Mouse (Mus musculus) G1E (cell line): ENCODE measurements at regions not wholly inside any gene's neighbourhood (a gene's known extent, or its start where the extent isn't known, plus 50 kb on each side); places are given as distances from the start of the nearest gene placed in this dataset.

Experiments used
- ATAC-seq: 2 replicates; pipeline ENCODE4 v1.8.0; 2016; ENCODE audit warnings: mild to moderate bottlenecking; ENCODE audit not compliant: insufficient number of reproducible peaks, poor library complexity, low FRiP score, severe bottlenecking; ENCODE audit errors: extremely low read depth
- DNase-seq: peaks from one replicate; pipeline ENCODE4 v3.0.0; 2012; ENCODE audit warnings: low spot score
- H3K27me3 ChIP-seq: 2 replicates; pipeline ENCODE4 v1.6.1; 2012; ENCODE audit warnings: mild to moderate bottlenecking, low read length, inconsistent platforms; ENCODE audit not compliant: insufficient read depth
- H3K36me3 ChIP-seq: replicated peaks from 2 replicates; pipeline ENCODE3; 2012; ENCODE audit warnings: mild to moderate bottlenecking, inconsistent platforms
- H3K4me1 ChIP-seq: 2 replicates; pipeline ENCODE4 v1.6.1; 2012; ENCODE audit warnings: low read depth, low read length, inconsistent platforms, mixed read lengths; ENCODE audit not compliant: insufficient read depth
- H3K4me3 ChIP-seq: 2 replicates; pipeline ENCODE4 v1.5.1; 2012; ENCODE audit warnings: low read depth, mild to moderate bottlenecking, inconsistent platforms, low read length, moderate library complexity, mixed read lengths
- H3K9me3 ChIP-seq: replicated peaks from 2 replicates; pipeline ENCODE4 v1.6.1; 2012; ENCODE audit warnings: inconsistent platforms
- CTCF ChIP-seq: IDR thresholded peaks from 2 replicates; pipeline ENCODE4 v1.5.1; 2012; ENCODE audit warnings: low read depth, low read length, inconsistent platforms, mixed read lengths
- GATA1 ChIP-seq: IDR thresholded peaks from 2 replicates; pipeline ENCODE4 v1.6.1; 2012; ENCODE audit warnings: borderline replicate concordance, low read length, inconsistent platforms, mixed read lengths
- GATA2 ChIP-seq: IDR thresholded peaks from 2 replicates; pipeline ENCODE4 v1.6.1; 2012; ENCODE audit warnings: low read depth, low read length, inconsistent platforms, borderline replicate concordance
- POLR2AphosphoS5 ChIP-seq: IDR thresholded peaks from 2 replicates; pipeline ENCODE4 v1.6.1; 2012; ENCODE audit warnings: low read depth, low read length, inconsistent platforms; ENCODE audit not compliant: insufficient replicate concordance
- TAL1 ChIP-seq: conservative IDR thresholded peaks from 2 replicates; pipeline ENCODE4 v1.6.1; 2012; ENCODE audit warnings: low read depth, low read length, inconsistent platforms, mixed read lengths

GRCm38 (mm10) chr5:43361026-43361425 lies 128.1 kb downstream of the Cpeb2 start:
- Histone ChIP-seq H3K36me3 (no peaks in the 10 kb centered on the region), H3K9me3 (no peaks in the 10 kb centered on the region), H3K4me1 (peaks cover 23% of the 10 kb centered on the region), H3K4me3 (no peak overlapping the region), H3K27me3 (0 out of 2 replicates have a peak, but pooled peaks cover 4% of the 10 kb centered on the region)
- DNase-seq (no peak), ATAC-seq (no peak)
- TF ChIP-seq POLR2AphosphoS5 (no peak), GATA1 (no peak), TAL1 (no peak), GATA2 (no peak), CTCF (no peak)

DNA sequence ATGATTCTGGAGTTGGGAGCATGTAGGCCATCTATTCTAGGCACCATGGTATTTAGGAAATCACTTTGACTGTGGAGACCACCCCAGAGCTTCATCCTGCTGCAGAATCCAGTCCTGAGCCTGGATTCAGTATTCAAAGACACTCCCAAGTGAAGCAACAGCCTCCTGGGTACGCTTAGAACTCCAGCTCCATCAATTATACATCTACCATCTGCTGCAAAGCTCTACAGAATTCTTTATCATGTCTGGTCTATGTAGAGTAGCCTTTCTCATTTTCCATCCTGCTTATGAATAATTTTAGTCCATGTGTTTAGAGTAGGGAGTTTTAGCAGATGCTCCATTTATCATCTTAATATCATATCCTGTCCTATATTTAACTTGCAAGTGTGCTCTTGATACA lies 139.4 kb downstream of the Cpeb2 start:
- no peak for DNase-seq
- H3K36me3 ChIP-seq, result no peaks in the 10 kb centered on the region

DNA sequence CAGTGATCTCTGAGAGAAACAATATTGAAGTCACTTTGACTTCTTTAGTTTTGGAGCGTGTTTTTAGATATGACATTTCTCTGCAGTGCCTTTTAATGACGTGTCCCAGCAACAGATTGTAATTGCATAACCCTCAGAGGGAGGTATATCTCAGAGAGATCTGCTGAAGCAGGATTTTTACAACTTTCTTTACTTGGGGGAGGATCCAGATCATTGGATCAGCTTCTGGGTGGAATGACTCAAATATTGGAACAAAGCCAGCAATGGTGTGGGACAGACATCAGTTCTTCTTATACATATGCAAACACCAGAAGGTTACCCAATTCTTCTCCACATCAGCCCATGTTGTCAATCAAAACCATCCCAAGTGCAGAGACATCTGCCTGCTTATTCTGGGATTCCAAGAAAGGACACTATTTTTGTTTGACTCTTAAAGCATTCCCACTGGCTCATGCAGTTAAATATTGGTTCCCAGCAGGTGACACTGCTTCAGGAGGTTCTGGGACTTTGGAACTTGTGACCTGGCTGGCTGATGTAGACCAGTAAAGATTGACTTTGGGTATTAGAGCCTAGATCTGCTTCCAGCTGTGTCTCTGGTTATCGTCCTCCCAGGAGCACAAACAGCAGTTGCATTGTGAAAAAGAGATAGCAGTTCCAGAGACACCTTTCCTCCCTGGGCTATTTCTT lies 130.5 kb upstream of the C1qtnf7 start:
- no peak for DNase-seq
- Histone ChIP-seq H3K4me3 (no peak overlapping the region), H3K4me1 (no peaks in the 10 kb centered on the region), H3K9me3 (no peaks in the 10 kb centered on the region), H3K27me3 (peaks cover 5% of the 10 kb centered on the region; the same call in 1 of the 2 replicates), H3K36me3 (no peaks in the 10 kb centered on the region)
- no peak for ATAC-seq
- TF ChIP-seq CTCF (no peak), POLR2AphosphoS5 (no peak), GATA2 (no peak), TAL1 (no peak), GATA1 (no peak)

More for the DNA sequence above, 139.4 kb downstream of the Cpeb2 start:
- TF ChIP-seq CTCF (no peak), TAL1 (no peak), GATA2 (no peak), GATA1 (no peak)
- Histone ChIP-seq H3K4me1 (no peaks in the 10 kb centered on the region), H3K27me3 (no peaks in the 10 kb centered on the region), H3K9me3 (no peaks in the 10 kb centered on the region), H3K4me3 (no peak overlapping the region)
- no peak for ATAC-seq

DNA sequence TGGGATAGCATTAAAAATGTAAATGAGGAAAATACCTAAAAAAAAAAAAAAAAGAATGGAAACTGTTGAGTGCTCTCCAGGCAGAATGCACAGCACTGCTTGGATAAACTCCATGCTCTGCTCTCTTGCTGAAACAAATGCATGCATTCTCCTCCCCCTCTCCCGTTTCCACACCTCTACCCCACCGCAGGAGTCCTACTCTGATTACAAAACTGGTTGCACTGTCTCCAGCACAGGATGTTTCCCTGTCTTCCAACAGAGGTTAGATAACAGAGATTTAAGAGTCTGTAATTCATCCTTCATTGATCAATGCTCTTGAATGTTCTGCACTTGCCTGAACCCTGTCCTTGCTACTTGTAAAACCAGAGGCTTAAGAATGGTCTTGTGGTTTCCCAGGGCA lies 124.3 kb upstream of the C1qtnf7 start:
- H3K27me3 ChIP-seq, result peaks cover 2% of the 10 kb centered on the region; the same call in 1 of the 2 replicates
- no peaks in the 10 kb centered on the region for H3K4me1 ChIP-seq
- H3K4me3 ChIP-seq, result no peak overlapping the region
- H3K9me3 ChIP-seq, result no peaks in the 10 kb centered on the region
- no peaks in the 10 kb centered on the region for H3K36me3 ChIP-seq
- no peak for DNase-seq
- TF ChIP-seq TAL1 (no peak), GATA2 (no peak), CTCF (no peak), GATA1 (no peak), POLR2AphosphoS5 (no peak)
- no peak for ATAC-seq

DNA sequence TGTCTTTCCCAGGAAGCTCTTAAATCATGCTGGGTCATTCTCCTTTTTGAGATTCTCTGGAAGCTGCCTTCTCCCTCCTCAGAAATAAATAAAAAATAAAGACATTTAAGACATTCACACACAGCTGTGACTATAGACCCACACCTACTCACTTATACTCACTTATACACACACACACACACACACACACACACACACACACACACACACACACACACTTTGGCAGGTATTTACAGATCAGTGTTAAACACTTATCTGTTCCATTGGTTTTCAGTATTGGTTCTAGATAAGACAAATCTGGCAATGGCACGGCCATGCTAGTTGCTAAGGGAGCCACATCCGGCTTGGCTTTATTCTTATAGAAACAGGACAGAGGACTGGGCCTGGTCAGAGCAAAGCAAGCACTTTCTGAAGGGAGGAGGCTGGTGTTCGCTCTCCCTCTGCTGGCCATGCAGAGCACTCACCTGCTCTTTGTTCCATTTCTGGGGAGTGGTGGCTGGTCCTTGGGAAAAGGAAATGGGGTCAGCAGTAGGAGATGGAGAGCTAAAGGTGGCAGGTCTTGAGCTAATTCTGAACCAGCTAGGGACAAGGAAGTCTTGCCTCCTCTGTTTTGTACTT lies 123.8 kb upstream of the C1qtnf7 start:
- H3K9me3 ChIP-seq, result no peaks in the 10 kb centered on the region
- H3K27me3 ChIP-seq, result peaks cover 2% of the 10 kb centered on the region; the same call in 1 of the 2 replicates
- H3K36me3 ChIP-seq, result no peaks in the 10 kb centered on the region
- peak; percentile 34; the same call in 1 of the 2 replicates for ATAC-seq
- no peak for DNase-seq
- H3K4me1 ChIP-seq, result no peaks in the 10 kb centered on the region
- H3K4me3 ChIP-seq, result no peak overlapping the region
- TF ChIP-seq CTCF (0 out of 2 replicates have a peak, but pooled peaks have one; percentile 19), TAL1 (no peak)

DNA sequence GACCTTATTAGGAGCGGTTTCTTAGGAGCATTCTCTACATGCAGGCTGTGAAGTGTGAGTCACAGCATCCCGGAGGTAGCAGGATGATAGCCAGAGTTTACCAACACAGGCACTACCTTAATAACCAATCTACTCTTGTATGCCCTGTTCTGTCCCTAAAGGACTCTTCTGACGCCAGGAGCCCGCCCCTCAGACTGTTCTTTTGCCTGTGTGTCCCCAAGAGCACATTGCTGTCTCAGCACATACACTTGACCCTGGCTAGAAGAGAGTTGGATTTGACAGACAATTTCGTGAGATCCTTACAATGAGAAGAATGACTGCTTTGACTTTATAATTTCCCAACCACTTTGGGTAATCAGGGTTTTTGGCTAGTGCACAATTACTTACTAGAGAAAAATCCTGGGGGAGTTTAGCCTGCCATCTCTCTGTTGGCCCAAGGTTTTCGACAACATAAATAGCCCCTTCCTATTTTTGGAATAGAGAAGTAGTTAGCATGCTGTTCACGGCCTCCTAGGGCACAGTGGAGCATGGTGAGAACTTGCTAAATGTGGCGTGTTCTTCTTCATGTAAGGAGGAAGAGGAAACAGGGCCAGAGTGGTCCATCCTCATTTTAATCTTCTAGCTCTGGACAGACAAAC lies 122.3 kb upstream of the C1qtnf7 start:
- no peak for DNase-seq

GRCm38 (mm10) chr5:43417259-43417658 lies 98.1 kb upstream of the C1qtnf7 start:
- TF ChIP-seq GATA2, result no peak
- no peak for TF ChIP-seq POLR2AphosphoS5
- no peak for TF ChIP-seq CTCF
- no peak for TF ChIP-seq TAL1
- TF ChIP-seq GATA1, result no peak
- Histone ChIP-seq H3K9me3 (no peaks in the 10 kb centered on the region), H3K36me3 (no peaks in the 10 kb centered on the region), H3K4me3 (no peak overlapping the region), H3K4me1 (no peaks in the 10 kb centered on the region), H3K27me3 (no peaks in the 10 kb centered on the region; the same call in 1 of the 2 replicates)
- ATAC-seq, result no peak
- DNase-seq, result no peak

More for the DNA sequence above, 122.3 kb upstream of the C1qtnf7 start:
- Histone ChIP-seq H3K4me1 (no peaks in the 10 kb centered on the region), H3K36me3 (no peaks in the 10 kb centered on the region), H3K27me3 (no peaks in the 10 kb centered on the region), H3K4me3 (no peak overlapping the region), H3K9me3 (no peaks in the 10 kb centered on the region)
- no peak for ATAC-seq
- TF ChIP-seq GATA1, result no peak
